Mouse (Mus musculus) midbrain, embryonic 13.5 days (tissue): ENCODE data around the gene Bcar3. TPM values are rescaled to one million over a fixed set of nuclear protein-coding genes. Genes with fewer than 3 reads are reported as not detected.

Experiments used
- ATAC-seq: fragments of 200-750 bp; cut with Nextera tagmentation; 2 replicates; pipeline ENCODE4 v1.8.0; 2017; ENCODE audit warnings: mild to moderate bottlenecking, moderate TSS enrichment, moderate library complexity
- H3K27ac ChIP-seq: fragments of 300-500 bp; sonication (generic); 2 replicates; pipeline ENCODE4 v1.5.1; 2015; ENCODE audit warnings: inconsistent platforms, mild to moderate bottlenecking, moderate library complexity
- H3K27me3 ChIP-seq: fragments of 300-500 bp; sonication (generic); 2 replicates; pipeline ENCODE4 v1.6.1; 2015; ENCODE audit warnings: mild to moderate bottlenecking, inconsistent platforms
- H3K36me3 ChIP-seq: fragments of 300-500 bp; sonication (generic); 2 replicates; pipeline ENCODE4 v1.6.1; 2015; ENCODE audit warnings: mild to moderate bottlenecking, inconsistent platforms
- H3K4me1 ChIP-seq: fragments of 300-500 bp; sonication (generic); replicated peaks from 2 replicates; pipeline ENCODE4 v1.6.1; 2015; ENCODE audit warnings: inconsistent platforms
- H3K4me2 ChIP-seq: fragments of 300-500 bp; sonication (generic); replicated peaks from 2 replicates; pipeline ENCODE4 v1.6.1; 2015; ENCODE audit warnings: moderate library complexity, mild to moderate bottlenecking, inconsistent platforms
- H3K4me3 ChIP-seq: fragments of 300-500 bp; sonication (generic); replicated peaks from 2 replicates; pipeline ENCODE4 v1.5.1; 2015; ENCODE audit warnings: mild to moderate bottlenecking, inconsistent platforms
- H3K9ac ChIP-seq: fragments of 300-500 bp; sonication (generic); replicated peaks from 2 replicates; pipeline ENCODE4 v1.6.1; 2015; ENCODE audit warnings: mild to moderate bottlenecking, inconsistent platforms
- H3K9me3 ChIP-seq: fragments of 300-500 bp; sonication (generic); 2 replicates; pipeline ENCODE4 v1.6.1; 2016; ENCODE audit warnings: mild to moderate bottlenecking, inconsistent platforms
- WGBS: fragments of 180-500 bp; shearing (Covaris S2); methylation state at CpG from one replicate; pipeline ENCODE4 v1.1.7; 2015; 5-methylcytosine and 5-hydroxymethylcytosine counted together
- polyA plus RNA-seq: library from polyadenylated mRNA; unstranded; fragments of >200 nt; fragmentation: Nextera tagmentation; extraction: Ambion mirVana; gene quantifications from 2 replicates; pipeline ENCODE4 v1.2.1, GENCODE M21; 2015

The Bcar3 gene
- polyA plus RNA-seq, 1 experiment from 2014 or later = 8.0 TPM

GRCm38 (mm10) chr3:122486193-122486592 lies 192.3 kb downstream of the Bcar3 start:
- H3K9ac ChIP-seq = no peak overlapping the region
- H3K4me1 ChIP-seq = peaks cover 46% of the 10 kb centered on the region
- H3K4me3 ChIP-seq = no peak overlapping the region
- H3K27me3 ChIP-seq = no peaks in the 10 kb centered on the region
- H3K4me2 ChIP-seq = no peak overlapping the region
- WGBS = 92% methylated on average over 4 of the region's 4 CpGs
- no peak for ATAC-seq
- H3K36me3 ChIP-seq = no peaks in the 10 kb centered on the region
- H3K9me3 ChIP-seq = no peaks in the 10 kb centered on the region
- H3K27ac ChIP-seq = no peak overlapping the region

- no peak for ATAC-seq
- WGBS = 32% methylated on average over 1 of the region's 1 CpGs
- Histone ChIP-seq H3K9me3 (no peaks in the 10 kb centered on the region), H3K27ac (no peak overlapping the region), H3K27me3 (no peaks in the 10 kb centered on the region), H3K9ac (no peak overlapping the region), H3K36me3 (no peaks in the 10 kb centered on the region), H3K4me2 (no peak overlapping the region), H3K4me1 (peaks cover 39% of the 10 kb centered on the region), H3K4me3 (no peak overlapping the region)
Measured at GRCm38 (mm10) chr3:122488051-122488754, 194.3 kb downstream of the Bcar3 start.

DNA sequence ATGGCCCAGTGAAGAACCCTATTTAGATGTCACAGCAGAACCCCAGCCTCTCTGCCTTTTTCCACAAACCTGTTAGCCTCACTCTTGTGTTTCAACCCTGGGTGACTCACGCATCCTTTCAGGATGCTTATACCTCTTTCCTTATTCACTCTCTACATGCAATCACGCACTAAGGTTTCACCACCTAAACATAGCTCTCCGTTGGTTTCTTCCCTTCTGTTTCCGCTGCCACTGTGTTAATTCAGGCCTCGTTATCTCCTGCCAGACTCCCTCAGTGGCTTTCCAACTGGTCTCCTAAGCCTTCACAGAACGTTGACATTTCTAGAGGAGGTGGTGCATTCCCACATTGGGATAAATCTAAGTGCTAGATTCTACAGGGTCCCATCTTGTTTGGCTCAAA lies 196.6 kb downstream of the Bcar3 start:
- Histone ChIP-seq H3K27ac (no peak overlapping the region), H3K4me1 (peaks cover 33% of the 10 kb centered on the region), H3K9me3 (no peaks in the 10 kb centered on the region), H3K36me3 (no peaks in the 10 kb centered on the region), H3K4me3 (no peak overlapping the region), H3K9ac (no peak overlapping the region), H3K27me3 (no peaks in the 10 kb centered on the region), H3K4me2 (no peak overlapping the region)
- ATAC-seq = no peak
- 81% methylated on average over 6 of the region's 6 CpGs for WGBS

DNA sequence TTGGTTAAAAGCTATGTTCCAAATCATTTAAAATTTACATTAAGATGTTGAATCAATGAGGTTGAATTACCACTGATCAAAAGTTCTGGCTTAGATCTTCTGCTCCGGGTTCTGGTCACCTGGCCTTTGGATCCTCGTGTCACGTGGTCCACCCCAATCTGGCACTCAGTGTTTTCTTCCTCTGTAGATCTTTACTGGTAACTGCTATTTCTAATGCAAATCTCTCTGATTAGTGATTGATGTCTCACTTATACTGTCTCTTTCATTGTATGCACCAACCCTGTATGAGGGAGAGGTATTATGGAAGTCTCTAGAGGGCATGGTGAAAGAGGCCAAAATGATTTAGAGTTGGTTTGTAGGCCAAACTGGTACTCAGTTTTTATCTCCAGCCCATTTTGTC lies 198.1 kb downstream of the Bcar3 start:
- Histone ChIP-seq H3K4me2 (no peak overlapping the region), H3K27ac (peak overlapping the region; percentile 54), H3K9me3 (no peaks in the 10 kb centered on the region), H3K4me3 (no peak overlapping the region), H3K4me1 (peaks cover 33% of the 10 kb centered on the region), H3K36me3 (no peaks in the 10 kb centered on the region), H3K27me3 (no peaks in the 10 kb centered on the region), H3K9ac (no peak overlapping the region)
- 79% methylated on average over 3 of the region's 3 CpGs for WGBS
- ATAC-seq = no peak

- Histone ChIP-seq H3K27me3 (no peaks in the 10 kb centered on the region), H3K4me1 (peaks cover 29% of the 10 kb centered on the region), H3K27ac (peak overlapping the region; percentile 54), H3K4me2 (peak overlapping the region; percentile 42), H3K9me3 (no peaks in the 10 kb centered on the region), H3K9ac (no peak overlapping the region), H3K4me3 (peak overlapping the region; percentile 20; the same call in 1 of the 2 replicates), H3K36me3 (no peaks in the 10 kb centered on the region)
- peak; percentile 83 for ATAC-seq
- 33% methylated on average over 21 of the region's 21 CpGs for WGBS
Measured at GRCm38 (mm10) chr3:122492872-122493615, 199.1 kb downstream of the Bcar3 start.

DNA sequence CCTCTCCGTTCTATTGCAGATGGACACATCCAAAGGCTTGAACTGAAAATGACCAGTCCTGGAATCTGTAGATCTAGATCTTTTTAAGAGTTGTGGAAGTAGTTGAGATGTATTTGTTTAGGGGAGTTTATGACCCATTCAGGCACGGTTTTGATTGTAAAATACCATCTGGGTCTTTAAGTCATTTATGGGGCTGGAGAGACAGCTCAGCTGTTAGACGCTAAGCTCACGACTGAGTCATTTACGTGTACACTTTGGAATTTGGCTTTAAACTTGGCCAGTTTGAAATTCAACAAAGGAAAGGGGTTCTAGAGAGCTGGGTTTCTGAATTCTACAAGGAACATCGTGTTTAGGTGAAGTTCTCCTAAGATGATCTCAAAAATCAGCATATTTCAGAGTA lies 200.8 kb downstream of the Bcar3 start:
- 95% methylated on average over 6 of the region's 6 CpGs for WGBS
- Histone ChIP-seq H3K4me2 (no peak overlapping the region), H3K9ac (no peak overlapping the region), H3K36me3 (no peaks in the 10 kb centered on the region), H3K27me3 (no peaks in the 10 kb centered on the region), H3K9me3 (no peaks in the 10 kb centered on the region), H3K4me1 (peaks cover 23% of the 10 kb centered on the region), H3K27ac (no peak overlapping the region), H3K4me3 (no peak overlapping the region)
- ATAC-seq = no peak

DNA sequence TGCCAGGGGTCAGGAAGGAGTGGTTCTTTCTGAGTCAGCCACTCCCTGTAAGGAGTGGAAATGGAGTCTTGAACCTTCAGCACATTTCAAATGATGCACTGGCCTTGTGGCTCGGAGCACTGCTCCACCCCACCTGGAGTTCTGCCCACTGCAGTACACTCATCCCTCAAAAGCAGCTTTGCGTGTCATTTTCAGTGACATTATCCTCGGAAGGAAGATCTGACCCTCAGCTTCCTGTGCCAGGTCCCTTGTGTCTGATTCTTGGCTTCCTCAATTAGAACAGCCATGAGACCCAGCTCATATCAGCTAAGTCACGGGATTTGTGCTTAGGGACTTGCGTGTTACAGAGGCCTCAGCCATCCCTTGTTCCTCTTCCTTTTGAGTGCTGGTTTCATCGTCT lies 203.9 kb downstream of the Bcar3 start:
- Histone ChIP-seq H3K9me3 (no peaks in the 10 kb centered on the region), H3K4me1 (peaks cover 20% of the 10 kb centered on the region), H3K9ac (no peak overlapping the region), H3K4me2 (no peak overlapping the region), H3K27ac (no peak overlapping the region), H3K27me3 (no peaks in the 10 kb centered on the region), H3K36me3 (no peaks in the 10 kb centered on the region), H3K4me3 (no peak overlapping the region)
- WGBS = 89% methylated on average over 6 of the region's 6 CpGs
- ATAC-seq = no peak

GRCm38 (mm10) chr3:122498528-122498927 lies 204.6 kb downstream of the Bcar3 start:
- no peak overlapping the region for H3K27ac ChIP-seq
- no peaks in the 10 kb centered on the region for H3K36me3 ChIP-seq
- no peak for ATAC-seq
- H3K4me2 ChIP-seq = no peak overlapping the region
- H3K27me3 ChIP-seq = no peaks in the 10 kb centered on the region
- no peak overlapping the region for H3K4me3 ChIP-seq
- H3K9me3 ChIP-seq = no peaks in the 10 kb centered on the region
- H3K4me1 ChIP-seq = peaks cover 13% of the 10 kb centered on the region
- 90% methylated on average over 7 of the region's 7 CpGs for WGBS
- no peak overlapping the region for H3K9ac ChIP-seq

GRCm38 (mm10) chr3:122499647-122500046 lies 205.7 kb downstream of the Bcar3 start:
- H3K27me3 ChIP-seq = no peaks in the 10 kb centered on the region

GRCm38 (mm10) chr3:122500929-122501328 lies 207.0 kb downstream of the Bcar3 start:
- no peak for ATAC-seq
- H3K4me2 ChIP-seq = no peak overlapping the region

More at GRCm38 (mm10) chr3:122499647-122500046, 205.7 kb downstream of the Bcar3 start:
- Histone ChIP-seq H3K4me1 (peaks cover 10% of the 10 kb centered on the region), H3K4me3 (no peak overlapping the region), H3K27ac (no peak overlapping the region), H3K4me2 (no peak overlapping the region), H3K36me3 (no peaks in the 10 kb centered on the region), H3K9me3 (no peaks in the 10 kb centered on the region), H3K9ac (no peak overlapping the region)
- 89% methylated on average over 6 of the region's 6 CpGs for WGBS
- no peak for ATAC-seq

DNA sequence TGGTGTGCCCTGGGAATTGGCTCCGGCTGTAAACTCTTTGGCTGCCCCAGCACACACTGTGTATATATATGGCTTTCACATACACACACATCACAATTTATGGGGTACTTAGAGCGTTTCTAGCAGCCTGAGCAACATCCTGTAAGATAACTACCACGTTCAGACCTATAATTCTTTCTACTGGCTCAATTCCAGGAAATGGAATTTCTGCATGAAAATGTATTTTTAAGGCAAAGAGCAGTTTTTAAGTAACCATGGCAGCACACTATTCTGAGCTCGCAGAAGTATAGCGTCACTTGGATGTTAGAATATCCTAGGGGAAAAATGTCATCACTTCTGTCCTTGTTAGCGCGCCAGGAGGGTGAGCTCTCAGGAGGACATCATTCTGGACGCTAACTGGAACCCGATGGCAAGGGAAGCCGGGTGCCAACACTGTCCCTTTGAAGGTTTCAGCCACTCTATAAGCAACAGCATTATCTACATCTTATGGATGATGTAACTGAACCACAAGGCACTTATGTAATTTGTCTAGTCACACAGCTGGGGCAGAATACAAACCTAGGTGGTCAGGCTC lies 212.5 kb downstream of the Bcar3 start:
- Histone ChIP-seq H3K27ac (no peak overlapping the region), H3K4me2 (no peak overlapping the region), H3K36me3 (0 out of 2 replicates have a peak, but pooled peaks cover 3% of the 10 kb centered on the region), H3K27me3 (no peaks in the 10 kb centered on the region), H3K4me3 (no peak overlapping the region), H3K9me3 (no peaks in the 10 kb centered on the region), H3K9ac (no peak overlapping the region), H3K4me1 (peaks cover 25% of the 10 kb centered on the region)
- 80% methylated on average over 10 of the region's 10 CpGs for WGBS
- no peak for ATAC-seq

More at GRCm38 (mm10) chr3:122500929-122501328, 207.0 kb downstream of the Bcar3 start:
- H3K36me3 ChIP-seq = no peaks in the 10 kb centered on the region
- H3K4me1 ChIP-seq = peaks cover 11% of the 10 kb centered on the region
- H3K4me3 ChIP-seq = no peak overlapping the region
- H3K9me3 ChIP-seq = no peaks in the 10 kb centered on the region
- H3K9ac ChIP-seq = no peak overlapping the region
- H3K27ac ChIP-seq = no peak overlapping the region
- 88% methylated on average over 9 of the region's 9 CpGs for WGBS
- H3K27me3 ChIP-seq = no peaks in the 10 kb centered on the region

- no peak overlapping the region for H3K9ac ChIP-seq
- no peaks in the 10 kb centered on the region for H3K9me3 ChIP-seq
- 97% methylated on average over 14 of the region's 14 CpGs for WGBS
- peaks cover 3% of the 10 kb centered on the region; the same call in 1 of the 2 replicates for H3K36me3 ChIP-seq
- H3K27ac ChIP-seq = no peak overlapping the region
- no peak overlapping the region for H3K4me2 ChIP-seq
- H3K27me3 ChIP-seq = no peaks in the 10 kb centered on the region
- peaks cover 18% of the 10 kb centered on the region for H3K4me1 ChIP-seq
- no peak overlapping the region for H3K4me3 ChIP-seq
- no peak for ATAC-seq
Measured at GRCm38 (mm10) chr3:122507826-122508225, 213.9 kb downstream of the Bcar3 start.
